Mouse (Mus musculus): ENCODE results near the gene Myo3b. TPM values are rescaled to one million over a fixed set of nuclear protein-coding genes. Genes with fewer than 3 reads are reported as not detected.

Gene Myo3b
- total RNA-seq, 2 experiments from 2014 or later: 0.61 to 0.72 TPM

GRCm38 (mm10) chr2:70176823-70177708, 138.1 kb downstream of the Myo3b start:
- intact Hi-C loops (cut with DNase I): no loop called here
- TF ChIP-seq CTCF (IDR thresholded peaks at IDR 0.05): no peak
- DNase-seq (ENCODE audit: extremely low spot score in 1 of 2, low spot score in 2 of 2): no peak
- Histone ChIP-seq H3K27ac (no peak overlapping the region), H3K4me3 (no peak overlapping the region)

DNA sequence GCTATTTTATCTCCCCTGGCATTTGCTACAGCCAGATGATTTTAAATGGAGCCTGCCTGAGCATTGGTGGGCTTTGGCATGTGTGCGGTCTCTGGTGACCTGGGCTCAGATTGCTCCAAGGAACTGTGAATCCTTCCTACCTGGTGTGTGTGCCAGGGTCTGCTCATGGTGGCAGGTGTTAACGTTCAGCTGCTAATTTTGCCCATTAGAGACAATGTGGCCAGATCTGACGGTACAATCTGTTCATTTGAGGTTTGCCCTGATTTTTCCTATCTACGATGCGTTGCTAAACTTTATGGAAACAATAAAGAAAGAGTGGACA, 138.7 kb downstream of the Myo3b start:
- H3K4me3 ChIP-seq: no peak overlapping the region
- no peak for TF ChIP-seq CTCF (IDR thresholded peaks at IDR 0.05)
- no peak overlapping the region for H3K27ac ChIP-seq
- no peak for DNase-seq (ENCODE audit: extremely low spot score in 1 of 2, low spot score in 2 of 2)
- intact Hi-C loops (cut with DNase I): no loop called here

DNA sequence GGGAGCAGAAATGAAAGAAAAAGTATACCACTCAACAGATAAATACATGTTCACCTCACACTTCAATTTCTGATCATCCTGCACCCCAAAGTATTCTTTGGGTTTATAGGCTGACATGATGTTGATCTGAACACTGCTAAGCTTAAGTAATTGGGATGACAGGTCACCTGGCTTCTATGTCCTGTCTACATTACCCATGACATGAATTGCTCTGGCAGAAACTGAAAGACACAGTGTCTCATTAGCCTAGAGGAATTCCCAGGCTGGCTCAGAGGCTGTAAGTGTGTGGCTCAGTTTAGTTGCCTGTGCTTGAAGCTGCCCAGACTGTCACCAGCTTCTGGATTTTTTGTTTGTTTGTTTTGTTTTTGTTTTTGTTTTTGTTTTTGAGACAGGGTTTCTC, 139.3 kb downstream of the Myo3b start:
- Histone ChIP-seq H3K27ac (no peak overlapping the region), H3K4me3 (no peak overlapping the region)
- no peak for DNase-seq (ENCODE audit: extremely low spot score in 1 of 2, low spot score in 2 of 2)
- intact Hi-C loops (cut with DNase I): no loop called here
- no peak for TF ChIP-seq CTCF (IDR thresholded peaks at IDR 0.05)

DNA sequence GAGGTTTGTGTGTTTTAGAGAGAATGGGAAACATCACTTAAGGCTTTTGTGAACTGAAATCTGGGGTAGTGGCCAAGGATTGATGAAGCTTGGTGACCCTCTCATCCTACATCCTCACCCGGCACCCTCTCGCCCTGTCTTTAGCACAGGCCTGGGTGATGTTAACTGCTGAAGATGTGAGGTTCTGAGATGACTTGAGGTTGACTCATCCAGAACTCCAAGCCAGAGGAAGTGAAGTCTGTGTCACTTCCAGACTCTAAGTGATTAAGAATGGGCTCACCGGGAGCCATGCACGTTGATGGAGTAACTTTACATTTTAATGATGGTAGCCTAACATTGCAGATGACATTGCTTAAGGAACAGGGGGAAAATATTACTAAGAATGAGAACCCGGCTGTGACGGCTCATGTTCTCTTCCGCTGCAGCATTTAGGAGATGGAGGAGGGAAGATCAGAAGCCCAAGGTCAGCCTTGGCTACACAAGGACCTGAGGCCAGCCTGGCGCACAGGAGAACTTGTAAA, 143.3 kb downstream of the Myo3b start:
- H3K27ac ChIP-seq: no peak overlapping the region
- no peak overlapping the region for H3K4me3 ChIP-seq
- intact Hi-C loops (cut with DNase I): no loop called here
- no peak for TF ChIP-seq CTCF (IDR thresholded peaks at IDR 0.05)
- no peak for DNase-seq (ENCODE audit: extremely low spot score in 1 of 2, low spot score in 2 of 2)

DNA sequence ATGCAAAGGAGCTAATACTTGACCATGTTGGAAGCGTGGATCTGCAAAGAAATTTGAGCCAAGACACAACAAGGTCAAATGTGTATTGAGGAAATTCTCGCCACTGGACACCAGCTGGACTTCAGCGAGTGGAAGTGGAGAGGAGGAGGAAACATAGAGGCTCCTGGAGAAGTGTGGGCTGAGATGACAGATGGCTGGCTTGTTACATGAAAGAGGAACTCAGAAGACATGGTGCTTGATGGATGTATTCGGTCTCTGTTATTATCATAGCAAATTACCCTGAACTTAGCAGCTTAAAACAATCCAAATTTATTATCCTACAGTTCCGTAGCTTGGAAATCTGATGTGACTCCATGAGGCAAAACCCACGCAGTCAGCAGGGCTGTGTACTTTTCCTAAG, 148.1 kb downstream of the Myo3b start:
- DNase-seq (ENCODE audit: extremely low spot score in 1 of 2, low spot score in 2 of 2): no peak
- Histone ChIP-seq H3K27ac (no peak overlapping the region), H3K4me3 (no peak overlapping the region)
- intact Hi-C loops (cut with DNase I): no loop called here
- no peak for TF ChIP-seq CTCF (IDR thresholded peaks at IDR 0.05)

- H3K4me3 ChIP-seq: no peak overlapping the region
- TF ChIP-seq CTCF (IDR thresholded peaks at IDR 0.05): no peak
- intact Hi-C loops (cut with DNase I): no loop called here
- H3K27ac ChIP-seq: no peak overlapping the region
- DNase-seq (ENCODE audit: extremely low spot score in 1 of 2, low spot score in 2 of 2): no peak
Observed at GRCm38 (mm10) chr2:70195418-70196248, 156.7 kb downstream of the Myo3b start.

GRCm38 (mm10) chr2:70201796-70202555, 163.1 kb downstream of the Myo3b start:
- TF ChIP-seq CTCF (IDR thresholded peaks at IDR 0.05): no peak
- intact Hi-C loops (cut with DNase I): no loop called here
- no peak overlapping the region for H3K4me3 ChIP-seq
- no peak overlapping the region for H3K27ac ChIP-seq
- no peak for DNase-seq (ENCODE audit: extremely low spot score in 1 of 2, low spot score in 2 of 2)

DNA sequence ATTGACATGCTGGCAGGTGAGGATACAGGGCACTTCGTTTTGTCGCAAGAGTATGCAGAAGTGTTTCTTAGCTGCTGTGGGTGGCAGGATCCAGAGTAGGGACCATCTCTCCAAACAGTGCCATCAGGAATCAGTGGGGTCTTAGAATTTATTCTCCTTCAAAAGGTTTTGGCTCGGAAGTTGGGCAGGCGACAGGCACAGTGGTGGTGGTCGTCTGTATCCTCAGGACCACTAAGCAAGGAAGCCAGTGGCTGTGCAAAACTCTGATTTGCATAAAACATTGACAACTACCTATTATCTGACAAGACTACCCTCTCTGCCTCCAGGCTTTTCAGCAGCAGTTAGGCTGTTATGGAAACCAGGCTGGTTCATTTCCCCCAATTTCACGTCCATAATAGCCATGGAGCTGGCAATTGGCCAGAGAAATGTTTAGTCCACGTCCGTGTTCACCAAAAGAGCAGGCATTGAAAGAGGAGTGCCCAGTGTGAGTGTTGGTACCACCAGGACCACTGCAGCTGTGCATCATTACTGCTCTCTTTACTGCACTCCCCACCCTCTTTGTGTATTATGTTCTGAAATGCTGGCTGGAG, 163.7 kb downstream of the Myo3b start:
- no peak for TF ChIP-seq CTCF (IDR thresholded peaks at IDR 0.05)
- Histone ChIP-seq H3K4me3 (no peak overlapping the region), H3K27ac (no peak overlapping the region)
- DNase-seq (ENCODE audit: extremely low spot score in 1 of 2, low spot score in 2 of 2): no peak
- intact Hi-C loops (cut with DNase I): no loop called here

DNA sequence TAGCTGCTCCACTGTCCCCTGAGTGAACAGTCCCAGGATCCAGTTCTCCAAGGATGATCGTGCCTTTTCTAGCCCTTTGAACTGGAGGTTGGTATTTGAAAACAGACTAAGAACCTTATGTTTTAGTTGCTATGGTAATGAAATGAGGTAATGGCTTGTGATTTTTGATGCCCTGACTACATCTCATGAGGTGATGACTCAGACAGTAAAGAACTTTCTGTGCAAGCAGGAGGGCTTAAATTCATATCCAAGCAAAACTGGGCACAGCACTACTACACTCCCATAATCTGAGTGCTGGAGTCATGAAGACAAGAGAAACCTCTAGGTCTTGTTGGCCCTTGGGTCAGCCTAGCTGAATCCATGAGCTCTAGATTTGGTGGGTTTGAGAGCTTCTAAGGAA, 169.5 kb downstream of the Myo3b start:
- Histone ChIP-seq H3K27ac (no peak overlapping the region), H3K4me3 (no peak overlapping the region)
- intact Hi-C loops (cut with DNase I): no loop called here
- no peak for TF ChIP-seq CTCF (IDR thresholded peaks at IDR 0.05)
- no peak for DNase-seq (ENCODE audit: extremely low spot score in 1 of 2, low spot score in 2 of 2)

- intact Hi-C loops (cut with DNase I): loop anchor here (1.0 to 2.0 kb wide), 2 partner anchors 59 to 81 kb away; no protein-coding TSS in a partner anchor
- no peak overlapping the region for H3K27ac ChIP-seq
- no peak overlapping the region for H3K4me3 ChIP-seq
- no peak for TF ChIP-seq CTCF (IDR thresholded peaks at IDR 0.05)
- DNase-seq (ENCODE audit: extremely low spot score in 1 of 2, low spot score in 2 of 2): no peak
Observed at GRCm38 (mm10) chr2:70209790-70210189, 170.9 kb downstream of the Myo3b start.
